Mouse (Mus musculus) frontal cortex, adult 2 months (tissue): ENCODE data around the gene Pck2. TPM values are rescaled to one million over a fixed set of nuclear protein-coding genes. Genes with fewer than 3 reads are reported as not detected.

Source experiments
- DNase-seq, 2 experiments: peaks; one replicate each; pipeline ENCODE4 v3.0.0; 2022; ENCODE audit warnings: low spot score in 1 of 2; ENCODE audit errors: extremely low spot score in 1 of 2
- polyA plus RNA-seq: library from polyadenylated mRNA; depleted of rRNA; stranded (reverse); fragments of >200 nt; gene quantifications from 2 replicates; pipeline ENCODE4 v1.2.3, GENCODE M21; 2012; rRNA removed

Gene Pck2
- 30.5 and 36.9 TPM in 2 replicates for polyA plus RNA-seq

- DNase-seq: peak; percentile 48 to 79
Measured at GRCm38 (mm10) chr14:55540067-55540786, at the start of gene Pck2. Gene Pck2 (plus strand): TSS chr14:55540266.

DNA sequence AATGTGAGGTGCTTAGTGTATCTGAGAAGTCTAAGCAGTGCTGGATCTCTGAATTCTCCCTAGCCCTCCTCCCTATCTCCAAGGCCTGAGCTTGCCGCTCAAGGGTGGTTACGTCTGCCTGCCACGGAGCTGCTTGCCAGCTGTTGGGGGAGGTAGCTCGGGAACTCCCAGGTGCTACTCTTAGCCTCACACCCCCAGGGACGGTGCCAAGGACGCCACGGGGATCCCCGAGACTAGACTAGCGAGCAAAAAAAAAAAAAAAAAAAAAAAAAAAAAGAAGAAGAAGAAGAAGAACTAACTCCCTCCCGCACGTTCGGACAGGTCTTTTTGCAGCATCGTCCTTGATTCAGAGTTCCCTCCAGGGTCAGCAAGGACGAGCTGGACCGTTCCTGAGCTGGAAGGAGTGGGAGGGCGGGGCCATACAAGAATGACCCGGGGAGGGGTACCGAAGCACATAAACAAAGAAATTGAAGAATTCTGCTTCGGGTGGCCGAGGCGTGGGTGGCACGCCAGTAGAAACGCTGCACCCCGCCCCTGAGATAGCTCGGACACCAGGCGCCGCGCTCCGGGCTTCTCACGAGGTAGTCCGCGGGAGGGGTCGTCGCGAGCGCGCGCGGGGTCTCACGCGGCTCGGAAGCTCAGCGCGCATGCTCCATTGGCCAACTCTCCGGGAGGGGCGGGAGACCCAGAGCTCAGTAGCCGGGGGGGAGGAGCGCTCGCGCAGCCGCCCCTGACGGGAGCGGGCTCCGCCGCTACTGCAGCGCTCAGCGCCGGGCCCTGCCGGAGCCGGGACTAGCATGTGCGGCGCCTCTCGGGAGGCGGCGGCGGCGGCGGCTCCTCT lies 49.5 kb upstream of the Pck2 start, which contains the start of gene Carmil3:
TSS of gene Carmil3 (plus strand) at position 291 of the 841 bp plus-strand sequence.
- DNase-seq: peak; percentile 62 to 85

DNA sequence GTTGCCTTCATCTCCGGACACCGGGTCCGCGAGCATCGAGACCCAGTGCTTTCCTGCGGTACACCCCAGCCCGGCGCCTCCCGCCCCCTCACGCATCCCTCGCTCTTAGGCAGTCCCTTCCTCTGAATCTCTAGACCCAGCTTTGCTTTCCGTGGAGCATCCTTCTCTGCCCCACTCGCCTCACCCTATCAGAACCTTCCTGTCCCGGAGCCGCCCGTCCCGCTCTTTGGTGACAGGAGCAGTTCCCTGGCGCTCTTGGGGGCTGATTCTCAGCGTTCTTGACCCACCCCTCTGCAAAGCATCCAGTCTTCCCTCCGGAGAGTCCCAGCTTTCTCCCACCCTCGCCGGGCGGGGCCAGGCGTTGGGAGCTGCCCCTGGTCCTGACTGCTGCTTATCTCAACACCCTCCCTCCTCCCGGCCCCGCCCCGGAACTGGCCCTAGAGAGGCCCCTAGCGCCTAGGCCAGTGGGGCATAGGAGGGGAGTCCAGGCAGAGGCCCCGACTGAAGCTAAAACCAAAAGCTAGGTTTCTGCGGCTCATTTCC lies 48.7 kb upstream of the Pck2 start:
- peak in 1 of 2 experiments; percentile 44 for DNase-seq

GRCm38 (mm10) chr14:55492103-55492502 lies 48.0 kb upstream of the Pck2 start:
- DNase-seq: no peak

- DNase-seq: no peak
Measured at GRCm38 (mm10) chr14:55495509-55496240, 44.4 kb upstream of the Pck2 start.

- DNase-seq: no peak
Measured at GRCm38 (mm10) chr14:55496761-55497448, 43.2 kb upstream of the Pck2 start.

GRCm38 (mm10) chr14:55497449-55497821 lies 42.6 kb upstream of the Pck2 start:
- DNase-seq: peak in 1 of 2 experiments; percentile 91

DNA sequence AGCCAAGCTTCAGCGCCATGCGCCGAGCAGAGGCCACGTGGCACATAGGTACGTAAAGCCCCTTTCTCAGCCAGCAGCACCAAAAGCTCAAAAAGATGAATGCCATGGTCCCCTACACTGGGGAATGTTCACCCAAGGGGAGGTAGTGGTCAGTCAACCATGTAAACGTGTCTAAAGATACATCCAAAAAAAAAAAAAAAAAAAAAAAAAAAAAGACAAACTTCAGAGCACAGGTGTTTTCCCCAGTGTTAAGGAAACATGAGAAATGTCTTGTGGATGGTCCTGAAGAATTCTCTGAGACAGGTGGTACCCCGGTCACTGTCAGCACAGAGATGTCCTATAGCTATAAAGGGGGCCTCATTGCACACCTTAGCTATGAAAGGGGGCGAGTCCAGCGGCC lies 34.5 kb upstream of the Pck2 start:
- no peak for DNase-seq

DNA sequence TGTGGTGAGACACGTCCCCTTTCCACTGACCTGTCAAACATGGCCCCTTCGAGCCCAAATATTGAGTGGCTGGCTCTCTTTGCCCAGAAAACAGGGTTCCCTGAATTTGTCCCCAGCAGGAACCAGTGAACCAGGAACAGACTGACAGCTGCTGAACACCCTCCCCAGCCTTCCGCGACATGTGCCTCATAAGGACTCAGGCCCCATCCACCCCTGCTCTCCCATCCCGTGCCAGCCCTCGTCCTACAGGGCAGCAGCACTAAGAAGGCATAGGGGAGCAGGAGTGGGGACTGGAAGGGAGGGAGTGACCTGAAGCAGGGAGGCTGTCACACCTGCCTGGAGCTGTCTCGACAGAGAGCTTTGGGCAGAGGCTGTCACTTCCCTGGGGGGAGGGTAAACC lies 32.3 kb upstream of the Pck2 start:
- DNase-seq: no peak

- no peak for DNase-seq
Measured at GRCm38 (mm10) chr14:55509540-55509939, 30.5 kb upstream of the Pck2 start.

GRCm38 (mm10) chr14:55510125-55510731 lies 29.8 kb upstream of the Pck2 start, which contains the start of gene Cpne6:
Gene Cpne6 (plus strand): TSS chr14:55510445.
- DNase-seq: peak in 1 of 2 experiments; percentile 67

DNA sequence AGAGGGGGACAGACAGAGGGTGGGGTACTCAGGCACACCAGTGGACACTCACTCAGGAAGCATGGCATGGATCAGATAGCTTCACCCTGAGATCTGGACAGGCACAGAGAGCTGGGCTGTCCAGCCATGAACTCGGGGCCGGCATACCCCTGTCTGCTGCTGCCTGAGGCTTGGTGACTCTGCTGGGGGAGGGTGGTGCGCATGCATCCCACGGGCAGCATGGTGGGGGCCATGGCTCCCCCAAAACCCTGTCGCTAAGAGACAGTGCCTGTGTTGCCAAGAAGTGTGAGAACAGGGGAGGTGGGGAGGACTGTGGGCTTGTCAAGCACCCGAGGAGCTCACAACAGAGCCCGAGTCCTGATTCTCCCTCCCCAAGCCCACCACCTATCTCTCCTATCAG lies 29.0 kb upstream of the Pck2 start:
- peak in 1 of 2 experiments; percentile 77 for DNase-seq

DNA sequence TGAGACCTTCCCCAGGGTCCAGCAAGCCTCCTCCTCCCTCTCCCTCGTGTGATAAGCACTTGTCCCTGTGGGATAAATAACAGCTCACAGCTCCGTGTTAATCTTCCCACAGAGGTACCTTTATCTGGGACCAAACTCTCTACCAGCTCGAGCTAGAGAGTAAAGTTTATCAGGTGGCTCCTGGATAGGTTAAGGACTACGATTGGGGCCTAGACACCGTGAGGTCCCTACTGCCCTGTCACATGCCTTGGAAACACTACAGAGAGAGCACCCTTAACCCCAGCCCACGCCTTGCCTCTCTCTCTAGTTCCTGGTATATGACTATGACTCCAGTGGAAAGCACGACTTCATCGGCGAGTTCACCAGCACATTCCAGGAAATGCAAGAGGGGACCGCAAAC lies 26.1 kb upstream of the Pck2 start:
- no peak for DNase-seq

DNA sequence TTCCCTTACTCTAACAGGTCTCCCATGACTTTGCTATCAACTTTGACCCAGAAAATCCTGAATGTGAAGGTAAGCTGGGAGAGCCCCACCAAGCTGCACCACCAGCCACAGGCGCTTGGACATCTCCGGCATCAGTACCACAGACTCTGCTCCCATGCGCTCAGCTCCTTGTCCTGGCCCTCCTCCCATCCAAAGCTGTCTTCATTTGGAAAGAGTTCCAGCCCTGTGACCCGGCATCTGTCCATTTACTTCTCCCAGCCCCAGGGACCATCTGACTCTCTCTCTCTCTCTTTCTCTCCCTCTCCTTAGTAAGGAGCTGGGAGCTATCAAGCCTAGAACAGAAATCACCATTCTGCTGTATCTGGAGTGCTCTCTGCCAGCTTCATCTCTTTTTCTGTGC lies 24.2 kb upstream of the Pck2 start:
- no peak for DNase-seq

DNA sequence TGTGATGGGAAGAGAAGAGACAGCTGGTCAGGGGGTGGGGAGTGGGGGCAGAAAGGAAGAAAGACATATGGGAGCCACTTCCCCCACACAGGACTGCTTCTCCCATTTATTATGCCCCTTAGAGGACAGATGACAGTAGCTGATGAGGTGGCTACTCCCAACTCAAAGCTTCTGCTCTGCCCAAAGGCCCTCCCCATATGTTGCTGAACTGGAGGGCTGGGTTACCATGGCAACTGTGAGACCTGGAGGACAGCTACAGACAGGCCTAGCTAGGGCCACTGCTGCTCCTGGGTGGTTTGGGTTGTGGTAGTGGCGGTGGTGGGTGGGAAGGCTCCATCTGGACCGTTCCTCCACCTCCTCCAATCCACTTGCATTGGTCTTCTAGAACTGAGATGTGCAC lies 21.2 kb upstream of the Pck2 start:
- DNase-seq: peak; percentile 61 to 80

DNA sequence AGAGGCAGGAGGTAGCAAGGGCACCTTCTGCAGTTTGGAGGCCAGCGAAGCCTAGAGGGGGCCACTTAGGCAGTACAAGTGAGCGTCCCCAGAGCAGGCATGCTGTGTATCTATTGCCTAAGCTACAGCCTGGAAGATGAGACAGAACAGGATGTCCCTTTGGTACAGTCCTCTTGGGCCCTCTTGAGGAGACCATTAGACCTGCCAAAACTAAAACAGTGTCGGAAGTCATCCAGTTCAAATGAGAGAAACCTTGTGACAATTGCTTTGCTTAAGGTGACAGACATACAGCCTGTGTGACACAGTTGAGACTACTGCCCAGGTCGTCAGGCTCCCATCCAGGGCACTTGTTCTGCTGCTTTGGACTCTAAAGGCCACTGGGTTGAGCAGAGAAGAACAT lies 20.5 kb upstream of the Pck2 start:
- no peak for DNase-seq

- DNase-seq: peak in 1 of 2 experiments; percentile 33
Measured at GRCm38 (mm10) chr14:55520451-55521361, 19.4 kb upstream of the Pck2 start.

DNA sequence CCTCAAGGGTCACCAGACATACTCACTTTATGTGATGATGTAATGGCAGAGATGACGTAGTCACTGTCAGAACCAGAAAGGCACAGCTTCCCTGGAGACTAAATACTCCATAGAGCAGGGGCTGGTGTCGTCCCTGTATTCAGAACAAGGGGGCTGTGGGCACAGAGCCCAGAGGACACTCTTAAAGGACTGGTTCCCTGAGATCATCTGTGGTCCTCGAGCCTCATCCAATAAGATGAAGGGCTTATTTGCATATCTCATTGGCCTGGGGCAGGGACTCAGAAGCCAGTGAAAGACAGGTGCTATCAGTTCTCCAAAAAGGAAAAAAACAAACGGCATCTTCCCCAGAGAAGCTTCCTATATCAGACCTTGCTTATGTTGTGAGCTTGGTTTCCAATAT lies 16.0 kb upstream of the Pck2 start:
- DNase-seq: no peak

- DNase-seq: no peak
Measured at GRCm38 (mm10) chr14:55524785-55525184, 15.3 kb upstream of the Pck2 start, which contains the start of gene Nrl. Gene Nrl (minus strand): TSS chr14:55524981.
